Mouse (Mus musculus) ZHBTc4 (cell line): ENCODE results near the gene Prkg2.
A peak's percentile ranks its signal among the peaks of the same experiment; 100 is the strongest.

Source experiments
- DNase-seq: peaks from one replicate; pipeline ENCODE4 v3.0.0-alpha.2; 2011; ENCODE audit warnings: low read depth, low spot score

Prkg2 gene

DNA sequence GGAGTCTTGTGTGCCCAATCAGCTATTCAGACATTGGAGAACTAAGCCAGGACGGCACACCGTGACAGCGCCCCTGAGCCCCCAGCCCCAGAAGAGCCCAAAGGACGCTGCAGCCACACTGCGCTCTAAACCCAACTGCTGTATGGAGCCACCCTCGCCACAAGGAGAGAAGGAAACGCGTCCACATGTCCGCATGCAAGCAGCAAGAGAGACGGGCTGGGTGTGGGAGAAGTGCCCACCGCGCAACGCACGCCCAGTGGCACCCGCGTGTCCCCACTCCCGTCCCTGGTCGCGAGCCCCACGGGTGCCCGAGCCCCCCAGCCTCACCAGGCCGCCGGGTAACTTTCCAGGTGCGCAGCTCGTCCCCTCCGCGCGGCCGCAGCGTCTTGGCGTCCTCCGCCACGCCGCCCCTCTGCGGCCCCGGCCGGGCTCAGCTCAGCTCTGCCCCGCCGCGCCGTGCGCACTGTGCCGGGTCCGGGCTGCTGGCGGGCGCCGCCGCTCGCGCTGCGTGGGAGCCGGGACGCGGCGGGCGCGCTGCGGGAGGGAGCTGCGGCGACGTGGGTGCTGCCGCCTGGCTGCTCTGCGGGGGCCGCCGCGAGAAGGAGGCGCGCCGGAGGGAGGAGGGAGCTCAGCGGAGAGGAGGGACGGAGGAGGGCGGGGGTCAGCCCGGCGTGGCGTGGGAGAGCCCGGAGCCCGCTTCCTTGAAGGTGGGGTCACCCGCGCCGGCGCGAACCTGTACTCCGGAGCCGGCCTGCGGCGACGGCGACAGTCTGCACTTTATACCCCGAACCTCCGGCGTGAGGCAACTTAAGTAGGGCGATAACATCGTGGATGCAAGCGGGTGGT is at the start of gene Prkg2:
Gene Prkg2, minus strand, starts transcription at position 756 of the 846 bp plus-strand sequence.
- peak; percentile 59 for DNase-seq

DNA sequence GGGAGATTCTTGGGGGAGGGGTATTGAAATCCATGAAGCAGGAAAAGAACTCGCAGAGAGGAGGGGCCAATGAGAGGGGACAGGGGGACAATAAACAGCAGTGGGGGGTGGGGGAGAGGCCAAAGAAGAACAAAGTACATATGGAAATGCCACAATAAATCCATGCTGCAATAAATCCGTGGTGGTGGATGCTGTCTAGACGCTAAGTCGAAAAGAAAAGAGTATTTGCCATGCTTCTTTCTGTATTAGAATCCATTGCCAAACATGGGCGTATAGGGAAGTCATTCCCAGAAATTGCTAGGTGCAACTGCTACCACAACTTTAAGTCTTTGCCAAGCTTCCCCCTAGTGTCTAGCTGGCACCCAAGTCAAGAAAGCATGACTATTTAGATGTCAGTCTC is 46.8 kb upstream of the Prkg2 start:
- DNase-seq: no peak

DNA sequence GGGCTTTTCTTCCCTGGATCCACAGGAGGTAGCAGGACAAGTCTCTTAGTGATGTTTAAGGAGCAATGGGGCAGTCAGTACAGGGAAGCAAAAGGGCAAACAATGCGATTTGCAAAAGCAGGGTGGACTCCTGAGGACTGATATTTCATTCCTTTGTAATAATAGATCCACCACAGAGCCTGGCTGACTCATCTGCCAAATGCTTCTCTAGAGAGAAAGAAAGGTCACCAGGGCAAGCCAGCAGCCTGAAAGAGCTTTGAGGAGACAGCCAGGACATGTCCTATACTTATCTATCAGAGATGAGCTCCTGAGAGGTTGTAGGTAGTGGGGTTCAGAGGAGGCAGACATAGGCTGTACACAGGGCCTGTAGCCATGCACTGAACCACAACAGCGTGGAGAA is 41.2 kb upstream of the Prkg2 start:
- DNase-seq: no peak

DNA sequence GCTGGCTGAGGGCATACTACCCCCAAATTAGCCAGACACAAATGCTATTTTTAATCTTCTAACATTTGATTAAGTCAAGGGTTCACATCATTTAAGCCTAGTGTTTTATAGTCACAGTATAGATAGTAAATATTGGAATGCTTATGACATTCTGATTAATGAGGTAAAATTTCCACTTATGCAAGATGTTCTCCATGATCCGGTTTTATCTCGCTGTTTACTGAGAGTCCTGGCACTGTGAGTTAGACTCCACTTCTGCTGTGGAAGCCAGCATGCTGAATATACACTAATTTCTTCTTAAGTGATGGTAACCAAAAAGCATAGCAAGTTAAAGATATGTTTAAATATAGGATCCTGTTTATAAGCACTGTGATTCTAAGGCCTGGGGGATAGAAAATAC is 31.2 kb upstream of the Prkg2 start:
- no peak for DNase-seq

GRCm38 (mm10) chr5:99062582-99062981 is 25.4 kb upstream of the Prkg2 start:
- DNase-seq: no peak

- DNase-seq: no peak
Observed at GRCm38 (mm10) chr5:99039021-99039420, 1.9 kb upstream of the Prkg2 start.

DNA sequence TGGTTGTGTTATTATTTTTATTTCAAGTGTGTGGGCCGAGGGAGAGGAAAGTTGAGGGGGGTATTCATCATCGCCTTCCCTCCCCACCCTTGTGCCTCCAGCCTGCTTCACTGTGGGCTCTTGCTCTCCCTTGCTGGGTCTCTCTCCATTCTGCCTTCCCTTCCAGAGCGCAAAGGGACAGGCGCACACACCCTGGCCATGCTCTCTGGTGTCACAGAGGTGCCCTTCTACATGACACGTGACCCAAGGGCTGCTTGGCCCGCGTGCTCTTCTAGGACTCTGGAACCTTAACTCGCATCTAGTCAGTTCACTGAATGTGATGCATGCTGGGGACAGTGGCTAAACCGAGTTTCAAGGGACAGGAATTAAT is 276 bp upstream of the Prkg2 start:
- peak; percentile 36 for DNase-seq

- peak; percentile 32 for DNase-seq
Observed at GRCm38 (mm10) chr5:99035961-99036360, 1.2 kb downstream of the Prkg2 start.

DNA sequence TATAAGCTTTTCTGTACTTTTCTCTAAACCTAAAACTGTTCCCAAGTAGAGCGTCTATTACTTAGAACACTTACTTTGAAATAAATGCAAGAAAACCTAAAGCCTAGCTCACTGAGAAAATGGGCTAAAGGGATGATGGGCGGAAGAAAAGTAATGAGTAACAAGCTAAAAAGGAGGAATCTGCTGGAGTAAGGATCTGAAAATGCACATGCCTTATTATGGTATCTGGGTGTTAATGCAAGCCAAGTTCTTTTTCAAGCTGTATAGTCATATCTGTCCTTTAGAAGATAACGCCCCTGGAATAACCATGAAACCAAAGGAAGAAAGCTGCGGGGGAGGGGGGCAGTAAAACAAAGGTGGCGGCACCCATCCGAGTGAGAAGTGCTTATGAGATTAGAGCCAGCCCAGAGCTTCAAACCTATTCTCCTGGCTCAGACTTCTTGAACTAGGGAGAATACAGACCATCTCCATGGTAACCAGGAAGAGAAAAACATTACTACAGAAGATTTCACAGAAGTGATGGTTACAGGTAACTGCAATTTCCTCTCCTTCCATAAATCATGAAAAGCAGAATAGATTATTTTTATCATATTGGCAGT is 5.5 kb downstream of the Prkg2 start:
- DNase-seq: no peak

DNA sequence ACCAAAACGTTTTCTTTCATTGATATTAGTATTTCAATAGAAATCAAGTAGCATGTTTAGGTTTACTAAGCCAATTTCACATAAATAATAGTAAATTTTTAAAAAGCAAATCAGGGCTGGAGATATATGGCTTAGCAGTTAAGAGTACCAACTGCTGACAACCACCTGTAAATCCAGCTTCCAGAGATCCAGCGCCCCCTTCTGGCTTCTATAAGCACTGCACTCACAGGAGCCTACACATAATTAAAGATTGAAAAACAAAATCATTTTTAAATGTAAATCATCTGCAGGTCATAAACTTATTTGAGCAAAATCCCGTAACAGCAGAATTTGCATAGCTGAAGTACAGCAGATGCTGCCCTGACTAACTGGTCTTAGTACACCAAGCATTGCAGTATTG is 10.8 kb downstream of the Prkg2 start:
- peak; percentile 53 for DNase-seq

DNA sequence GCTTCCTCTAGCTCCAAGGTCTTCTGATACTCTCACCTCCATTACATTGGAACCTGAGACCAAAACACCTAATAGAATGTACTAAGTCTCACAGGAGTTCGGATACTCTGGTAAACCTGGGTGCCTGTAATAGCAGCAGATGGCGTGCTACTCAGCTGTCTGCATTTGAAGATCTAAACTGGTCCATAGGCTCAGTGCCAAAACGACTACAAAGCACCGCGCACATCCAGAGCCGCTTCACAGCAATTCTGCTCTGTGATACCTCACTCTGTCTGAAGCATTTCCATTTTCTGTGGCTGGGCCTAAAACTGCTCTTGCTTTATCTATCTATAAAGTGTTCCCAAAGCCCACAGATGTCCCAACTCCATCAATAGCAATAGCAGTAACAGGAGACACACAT is 17.4 kb downstream of the Prkg2 start:
- DNase-seq: no peak

GRCm38 (mm10) chr5:99015140-99015539 is 22.0 kb downstream of the Prkg2 start:
- DNase-seq: no peak

DNA sequence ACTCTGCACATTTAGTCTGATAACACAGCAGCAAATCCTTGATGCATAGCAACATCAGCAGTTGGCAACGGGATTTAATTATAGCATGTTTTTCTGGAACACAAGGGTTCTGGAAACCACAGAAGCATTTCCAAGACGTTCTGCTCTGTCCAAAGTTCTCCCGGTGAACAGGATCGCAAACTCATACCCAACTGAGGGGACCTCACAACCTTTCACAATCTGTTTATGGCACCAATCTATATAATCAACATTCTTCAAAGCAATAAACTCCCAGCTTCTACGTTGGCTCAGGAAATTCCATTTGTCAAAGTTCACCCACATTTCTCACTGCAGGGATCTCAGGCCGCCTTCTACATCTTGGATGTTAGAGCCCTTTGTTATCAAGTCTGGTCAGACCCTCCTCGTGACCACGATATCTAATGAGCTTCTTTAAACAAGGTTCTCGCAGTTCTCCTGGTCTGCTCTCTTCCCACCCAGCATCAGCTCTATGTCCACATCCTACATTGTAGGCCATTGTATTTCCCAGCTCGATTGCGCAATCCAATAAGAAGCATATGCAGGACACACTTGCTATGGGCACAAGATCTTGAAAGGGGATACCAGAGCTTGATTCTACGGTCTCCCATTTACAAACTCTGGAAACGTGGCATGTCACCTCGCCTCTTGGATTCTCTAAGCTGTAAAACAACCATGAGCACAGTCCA is 26.6 kb downstream of the Prkg2 start:
- DNase-seq: no peak

DNA sequence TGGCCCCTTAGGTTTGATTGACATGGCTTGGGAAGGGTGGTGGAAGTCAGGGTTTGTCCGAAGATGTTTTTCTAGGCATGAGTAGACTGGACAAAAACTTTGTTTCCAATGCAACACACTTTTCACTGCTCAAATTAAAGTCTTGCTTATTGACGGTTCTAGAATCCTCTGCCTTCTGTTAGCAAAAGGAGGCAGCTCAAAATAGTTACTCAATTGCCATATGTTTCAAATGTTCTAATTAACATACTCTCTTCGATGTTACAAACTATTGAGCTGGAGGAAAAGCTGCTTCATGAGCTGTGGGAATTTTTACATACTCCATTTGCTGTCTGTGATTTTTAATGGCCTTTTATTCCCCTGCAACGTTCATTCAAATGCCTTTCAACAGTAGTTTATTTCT is 39.0 kb downstream of the Prkg2 start:
- DNase-seq: no peak

DNA sequence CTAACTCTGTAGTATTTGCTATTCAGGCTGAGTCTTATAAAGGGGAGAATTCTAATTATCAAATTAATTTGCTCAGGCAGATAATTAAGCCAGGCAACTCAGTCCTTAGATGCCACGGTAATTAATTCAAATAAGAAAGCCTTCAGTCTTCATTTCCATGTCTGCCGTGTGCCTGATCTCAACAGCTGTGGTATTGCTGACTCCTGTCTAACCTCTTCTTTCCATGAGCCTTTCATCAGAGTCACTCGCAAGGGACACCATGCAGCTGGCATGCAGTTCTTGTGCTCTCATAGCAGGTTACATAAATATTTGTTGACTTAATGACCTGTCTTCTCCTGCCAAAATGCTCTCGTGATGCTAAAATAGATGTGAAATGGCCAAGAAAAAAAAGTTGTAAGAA is 41.4 kb downstream of the Prkg2 start:
- DNase-seq: no peak

DNA sequence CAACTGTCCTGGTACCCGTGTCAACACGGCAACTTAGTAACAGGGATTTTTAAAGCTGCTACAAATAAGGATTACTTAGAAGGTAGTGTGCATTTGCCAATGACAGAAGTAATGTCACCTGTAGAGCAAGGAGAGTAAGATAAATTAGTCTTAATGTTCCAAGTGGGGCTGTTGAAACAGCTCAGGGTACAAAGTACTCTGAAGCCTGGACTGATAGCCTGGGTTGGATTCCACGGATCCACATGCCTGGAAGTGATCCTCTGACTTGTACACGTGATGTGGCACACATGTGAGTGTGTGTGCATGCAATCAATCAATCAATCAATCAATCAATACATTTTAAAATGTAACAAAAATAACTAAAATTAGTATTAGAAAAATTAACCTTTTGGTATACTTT is 45.6 kb downstream of the Prkg2 start:
- DNase-seq: no peak

DNA sequence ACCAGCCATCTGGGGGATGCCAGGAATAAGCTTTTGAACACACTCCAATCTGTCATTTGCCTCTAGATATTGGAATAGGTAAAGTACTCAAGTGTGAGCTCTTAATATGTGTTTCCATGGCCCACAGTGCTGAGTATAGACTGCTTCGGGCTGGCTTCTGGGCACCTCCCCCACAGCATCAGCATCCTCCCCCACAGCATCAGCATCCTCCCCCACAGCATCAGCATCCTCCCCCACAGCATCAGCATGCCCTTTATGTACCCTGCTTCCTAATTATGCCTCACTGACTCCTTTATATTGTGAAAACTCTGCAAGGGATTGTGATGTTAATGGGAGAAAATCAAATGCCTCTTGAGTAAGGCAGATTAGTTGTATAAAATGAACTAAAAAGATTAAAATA is 49.5 kb downstream of the Prkg2 start:
- DNase-seq: no peak

DNA sequence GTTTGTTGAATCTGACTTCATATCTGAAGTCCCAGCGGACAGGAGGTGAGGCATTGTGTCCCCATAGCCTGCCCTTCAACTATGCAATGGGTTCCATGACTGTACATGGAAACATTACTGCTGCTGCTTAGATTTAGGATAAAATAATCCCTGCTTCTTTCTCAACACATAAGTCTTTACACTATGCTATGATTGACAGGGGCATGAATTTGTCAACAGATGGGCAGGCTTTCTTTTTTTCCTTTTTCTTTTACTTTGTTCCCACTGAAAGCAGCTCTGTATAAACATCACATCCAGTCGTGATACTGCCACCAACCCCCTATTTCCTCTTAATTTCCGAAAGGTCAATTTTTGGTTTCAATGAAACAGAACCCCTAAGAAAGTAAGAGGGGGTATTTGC is 50.0 kb downstream of the Prkg2 start:
- no peak for DNase-seq

GRCm38 (mm10) chr5:98986459-98986858 is 50.7 kb downstream of the Prkg2 start:
- no peak for DNase-seq

GRCm38 (mm10) chr5:98986011-98986410 is 51.1 kb downstream of the Prkg2 start:
- peak; percentile 74 for DNase-seq

DNA sequence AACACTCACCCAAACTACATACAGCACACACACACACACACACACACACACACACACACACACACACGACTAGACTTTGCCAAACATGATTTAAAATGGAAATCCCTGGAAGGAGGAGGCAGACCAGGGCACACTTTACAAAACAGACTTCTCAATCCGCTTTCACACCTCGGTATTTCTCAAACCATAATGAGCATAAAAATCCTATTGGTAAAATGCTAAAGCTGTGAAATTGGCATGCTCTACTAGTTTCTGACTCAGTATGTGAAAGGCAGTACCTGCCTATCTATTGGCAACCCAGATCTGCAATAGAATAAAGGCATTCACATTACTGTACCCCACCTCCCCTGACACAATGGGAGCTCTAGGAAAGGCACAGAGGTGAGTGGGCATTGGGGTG is 52.1 kb downstream of the Prkg2 start:
- no peak for DNase-seq

GRCm38 (mm10) chr5:98981304-98981703 is 55.8 kb downstream of the Prkg2 start:
- DNase-seq: no peak

DNA sequence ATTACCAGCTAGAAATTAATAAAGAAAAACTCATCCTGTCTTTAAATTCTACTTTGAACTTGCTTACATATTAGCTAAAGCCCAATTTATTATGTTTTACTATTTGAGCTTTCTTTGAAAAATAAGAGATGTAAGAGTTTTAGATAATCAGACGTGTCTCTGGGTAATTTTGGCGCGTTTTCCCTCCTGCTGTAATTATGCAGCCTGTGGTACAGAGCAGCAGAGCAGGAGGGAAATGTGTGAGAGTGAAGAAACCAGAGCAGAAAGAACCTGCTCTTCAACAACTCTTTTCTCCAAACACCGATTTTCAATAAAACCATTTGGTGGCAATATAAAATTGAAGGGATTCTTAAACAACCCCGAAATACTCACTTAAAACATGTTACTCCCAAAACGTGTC is 58.8 kb downstream of the Prkg2 start:
- no peak for DNase-seq
